Mouse (Mus musculus) adrenal gland, postnatal 10 days (tissue): ENCODE measurements around the gene Npr2. TPM values are rescaled to one million over a fixed set of nuclear protein-coding genes. Genes with fewer than 3 reads are reported as not detected.

Source experiments
- DNase-seq: peaks from one replicate; pipeline ENCODE4 v3.0.0; 2021; ENCODE audit warnings: mixed read lengths
- total RNA-seq, 2 experiments: library from RNA; stranded (reverse); gene quantifications; 2 replicates each; pipeline ENCODE4 v1.2.3; 2021

Gene Npr2
- total RNA-seq, 2 experiments from 2014 or later, result 30.1 to 48.3 TPM

- no peak for DNase-seq
These were observed 11.5 kb upstream of the Npr2 start for GRCm38 (mm10) chr4:43620146-43620778.

- no peak for DNase-seq
These were observed 2.5 kb upstream of the Npr2 start for GRCm38 (mm10) chr4:43629106-43629817.

GRCm38 (mm10) chr4:43630030-43630581 lies 1.6 kb upstream of the Npr2 start:
- DNase-seq, result peak; percentile 86

- no peak for DNase-seq
These were observed 1.1 kb upstream of the Npr2 start for GRCm38 (mm10) chr4:43630671-43631045.

- DNase-seq, result peak; percentile 31
These were observed 503 bp downstream of the Npr2 start for GRCm38 (mm10) chr4:43631956-43632920.

GRCm38 (mm10) chr4:43633296-43633695 lies 1.6 kb downstream of the Npr2 start:
- no peak for DNase-seq

- no peak for DNase-seq
These were observed 2.0 kb downstream of the Npr2 start for GRCm38 (mm10) chr4:43633736-43634135.

GRCm38 (mm10) chr4:43634621-43635374 lies 3.1 kb downstream of the Npr2 start:
- DNase-seq, result no peak

GRCm38 (mm10) chr4:43636751-43637150 lies 5.0 kb downstream of the Npr2 start:
- DNase-seq, result no peak

- peak; percentile 0 for DNase-seq
These were observed 8.3 kb downstream of the Npr2 start for GRCm38 (mm10) chr4:43640076-43640475.

- no peak for DNase-seq
These were observed 8.8 kb downstream of the Npr2 start for GRCm38 (mm10) chr4:43640491-43640890.

GRCm38 (mm10) chr4:43649783-43650182 lies 18.0 kb downstream of the Npr2 start:
- no peak for DNase-seq

GRCm38 (mm10) chr4:43652726-43653125 lies 21.0 kb downstream of the Npr2 start:
- no peak for DNase-seq

GRCm38 (mm10) chr4:43653161-43654015 lies 21.7 kb downstream of the Npr2 start, which contains the start of gene Spag8:
Gene Spag8 (minus strand): TSS chr4:43653594.
- DNase-seq, result peak; percentile 49

GRCm38 (mm10) chr4:43655656-43656338 lies 24.1 kb downstream of the Npr2 start:
- DNase-seq, result no peak

GRCm38 (mm10) chr4:43656339-43657109 lies 24.8 kb downstream of the Npr2 start, which contains the start of gene Hint2:
Gene Hint2 (minus strand): TSS chr4:43656466.
- peak; percentile 94 for DNase-seq

- no peak for DNase-seq
These were observed 25.4 kb downstream of the Npr2 start for GRCm38 (mm10) chr4:43657146-43657545.

GRCm38 (mm10) chr4:43666412-43666811 lies 34.7 kb downstream of the Npr2 start:
- no peak for DNase-seq
